Mouse (Mus musculus) thymus, postnatal 36 days (tissue): ENCODE results near the gene Mturn.

Experiments used
- DNase-seq, 2 experiments: peaks; one replicate each; pipeline ENCODE4 v3.0.0; 2022; ENCODE audit warnings: mixed read lengths in 2 of 2

The Mturn gene

DNA sequence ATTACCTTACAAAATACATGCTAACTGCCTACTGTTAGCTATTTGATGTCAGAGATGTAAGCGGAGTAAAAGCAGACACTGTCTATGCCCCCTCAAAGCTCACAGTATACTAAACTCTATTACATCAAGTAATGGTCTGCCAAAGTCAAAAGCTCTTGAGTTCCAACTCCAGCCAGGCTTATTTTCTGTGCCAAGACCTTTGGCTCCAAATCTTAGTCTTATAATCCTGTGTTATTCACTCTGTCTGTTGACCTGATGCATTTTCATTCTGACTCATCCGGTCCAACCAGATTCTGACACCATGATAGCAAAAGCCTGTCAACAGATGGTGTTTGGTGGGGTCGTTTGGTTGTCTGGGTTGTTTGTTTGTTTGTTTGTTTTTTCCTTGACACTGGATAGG lies 50.3 kb downstream of the Mturn start:
- DNase-seq: no peak

- DNase-seq: no peak
Observed at GRCm38 (mm10) chr6:54732721-54733120, 51.3 kb downstream of the Mturn start.

DNA sequence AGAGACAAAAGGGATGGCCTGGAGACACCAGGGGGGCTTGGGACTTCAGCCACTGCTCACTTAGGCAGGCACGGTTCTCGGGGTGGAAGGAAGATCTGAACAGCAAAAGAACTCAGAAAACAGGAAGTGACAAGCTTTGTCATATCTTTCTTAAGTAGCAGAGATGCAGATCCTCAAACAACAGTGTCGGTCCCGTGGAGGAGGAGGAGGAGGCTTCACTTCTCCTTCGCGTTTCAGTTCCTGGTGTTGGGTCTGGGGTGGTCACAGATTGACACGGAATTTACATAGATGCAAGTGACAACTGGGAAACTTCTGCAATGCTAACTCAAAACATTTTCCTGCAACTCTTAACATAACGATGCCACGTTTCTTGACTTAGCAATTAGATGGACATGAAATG lies 54.7 kb downstream of the Mturn start:
- peak; percentile 19 to 26 for DNase-seq

GRCm38 (mm10) chr6:54737255-54737654 lies 55.8 kb downstream of the Mturn start:
- no peak for DNase-seq

- DNase-seq: no peak
Observed at GRCm38 (mm10) chr6:54737684-54738083, 56.3 kb downstream of the Mturn start.

DNA sequence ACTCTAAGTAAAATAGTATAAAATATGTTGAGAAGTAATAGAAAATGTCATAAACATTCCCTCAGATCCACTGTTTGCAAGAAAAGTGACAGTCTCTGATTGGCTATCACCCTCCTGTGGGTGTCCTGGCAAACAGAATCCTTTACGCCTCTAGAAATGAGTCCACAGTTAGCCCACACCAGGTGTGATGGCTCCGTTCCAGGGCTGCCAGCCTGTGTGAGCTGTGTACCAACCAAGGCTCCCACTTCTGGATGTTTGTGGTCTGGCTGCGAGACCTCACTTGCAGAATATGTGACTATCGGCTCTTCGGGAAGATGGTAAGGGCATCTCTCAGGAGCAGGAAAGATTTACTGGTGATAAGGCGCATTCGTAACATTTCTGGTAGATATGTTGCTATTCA lies 67.6 kb downstream of the Mturn start:
- peak in 1 of 2 experiments; percentile 49 for DNase-seq

DNA sequence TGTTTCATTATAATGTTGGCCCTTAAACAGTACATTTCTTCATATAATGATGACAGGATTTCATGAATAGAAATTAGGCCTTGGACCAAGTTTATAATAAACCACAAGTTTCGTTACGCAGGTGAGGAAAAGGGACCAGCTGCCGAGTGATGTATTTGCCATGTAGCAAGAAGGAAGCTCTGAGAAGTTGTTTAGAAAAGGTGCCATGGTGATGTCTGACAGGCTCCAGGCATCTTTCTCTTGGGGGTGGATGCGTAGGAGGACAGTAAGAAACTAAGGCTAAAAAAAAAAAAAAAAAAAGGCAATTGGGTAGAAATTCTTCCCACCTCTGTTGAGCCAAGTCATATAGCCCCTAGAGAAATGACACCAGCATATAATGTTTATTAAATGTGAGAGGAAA lies 70.2 kb downstream of the Mturn start:
- DNase-seq: no peak

GRCm38 (mm10) chr6:54752076-54752475 lies 70.7 kb downstream of the Mturn start:
- no peak for DNase-seq
